Mouse (Mus musculus) spleen, postnatal 4 days (tissue): ENCODE data around the gene Mrps18a.

ENCODE experiments used
- DNase-seq, 2 experiments: peaks; one replicate each; pipeline ENCODE4 v3.0.0; 2022; ENCODE audit warnings: low spot score in 2 of 2

The Mrps18a gene

DNA sequence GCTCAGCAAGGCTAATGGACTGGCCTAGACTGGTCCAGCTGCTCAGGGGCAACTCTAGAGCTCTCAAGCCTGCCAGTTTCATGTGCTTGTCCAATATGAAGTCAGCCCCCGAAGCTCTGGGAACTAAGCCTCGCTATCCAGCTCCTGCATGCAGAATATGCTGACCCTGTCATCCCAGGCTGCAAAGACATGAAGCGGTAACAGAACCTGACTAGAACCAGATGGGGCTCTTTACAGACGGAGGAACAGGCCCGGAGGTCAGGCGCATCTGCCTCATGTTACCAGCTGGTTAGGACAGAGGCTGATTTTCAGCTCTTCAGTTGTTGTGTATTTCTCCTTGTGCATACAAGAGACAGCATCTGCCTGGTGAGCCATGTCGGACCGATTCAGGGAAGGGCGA, 8.9 kb upstream of the Mrps18a start:
- no peak for DNase-seq

DNA sequence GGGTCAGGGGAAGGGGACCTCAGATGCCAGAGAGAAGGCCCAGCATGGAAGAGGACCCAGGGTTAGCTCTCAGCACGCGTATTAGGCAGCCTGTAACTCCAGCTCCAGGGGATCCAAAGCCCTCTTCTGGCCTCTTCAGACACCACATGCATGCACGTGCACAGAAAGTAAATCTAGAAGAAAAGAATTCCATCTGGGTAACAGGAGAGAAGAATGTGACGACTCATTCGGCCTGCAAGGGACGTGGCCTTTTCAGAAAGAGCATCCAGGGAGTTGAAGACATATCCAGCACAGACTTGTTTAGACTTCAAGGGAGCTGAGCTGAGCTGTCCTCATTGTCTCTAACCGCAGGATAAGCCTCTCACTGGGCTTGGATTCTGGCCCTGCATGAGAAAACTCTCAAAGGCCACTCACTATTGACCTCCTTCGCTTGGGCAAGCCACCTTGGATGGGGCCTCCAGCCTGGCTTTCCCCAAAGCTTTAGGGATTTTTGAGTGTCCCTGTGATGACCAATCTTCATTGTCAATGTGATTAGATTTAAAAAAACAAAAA, 8.1 kb upstream of the Mrps18a start:
- DNase-seq = no peak

DNA sequence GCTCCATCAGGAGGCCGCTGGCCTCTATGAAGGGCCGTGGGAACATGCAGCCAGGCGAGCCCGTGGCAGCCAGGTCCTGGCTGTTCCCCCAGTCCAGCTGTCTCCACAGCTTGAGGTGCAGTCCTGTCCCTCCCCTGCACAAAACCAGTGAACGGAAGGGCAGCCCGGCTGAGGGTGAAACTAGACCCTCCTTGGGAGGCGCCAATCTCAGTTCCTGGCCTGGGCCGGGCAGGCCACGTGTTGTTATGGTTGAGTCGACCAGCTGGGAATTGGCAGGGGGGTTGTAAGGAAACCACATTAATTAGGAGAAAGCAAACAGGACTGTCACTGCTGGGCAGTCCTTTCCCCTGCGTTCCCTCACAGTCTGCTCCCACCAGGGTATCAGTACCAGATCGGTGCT, 6.3 kb upstream of the Mrps18a start:
- DNase-seq = no peak

DNA sequence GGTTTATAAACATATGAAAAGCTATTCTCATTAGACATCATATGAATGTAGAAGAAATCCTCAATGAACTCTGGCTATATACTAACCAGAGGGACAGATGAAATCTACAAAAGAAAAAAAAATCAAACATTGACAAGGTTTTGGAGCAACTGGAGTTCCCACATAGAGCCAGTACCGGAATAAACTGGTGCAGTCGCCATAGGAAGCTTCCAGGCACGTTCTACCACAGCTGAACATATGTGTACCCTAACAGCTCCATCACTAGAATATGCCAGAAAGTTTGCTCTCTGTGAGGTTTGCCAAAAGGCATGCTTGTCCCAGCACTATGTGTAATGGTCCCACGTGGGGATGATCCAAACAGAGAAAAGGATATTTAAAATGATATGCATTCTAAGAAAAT, 2.5 kb upstream of the Mrps18a start:
- no peak for DNase-seq

GRCm38 (mm10) chr17:46115489-46115888, 4.7 kb downstream of the Mrps18a start:
- DNase-seq = no peak

- DNase-seq = no peak
Measured at GRCm38 (mm10) chr17:46116138-46116537, 5.4 kb downstream of the Mrps18a start.

GRCm38 (mm10) chr17:46116881-46117280, 6.1 kb downstream of the Mrps18a start:
- no peak for DNase-seq

DNA sequence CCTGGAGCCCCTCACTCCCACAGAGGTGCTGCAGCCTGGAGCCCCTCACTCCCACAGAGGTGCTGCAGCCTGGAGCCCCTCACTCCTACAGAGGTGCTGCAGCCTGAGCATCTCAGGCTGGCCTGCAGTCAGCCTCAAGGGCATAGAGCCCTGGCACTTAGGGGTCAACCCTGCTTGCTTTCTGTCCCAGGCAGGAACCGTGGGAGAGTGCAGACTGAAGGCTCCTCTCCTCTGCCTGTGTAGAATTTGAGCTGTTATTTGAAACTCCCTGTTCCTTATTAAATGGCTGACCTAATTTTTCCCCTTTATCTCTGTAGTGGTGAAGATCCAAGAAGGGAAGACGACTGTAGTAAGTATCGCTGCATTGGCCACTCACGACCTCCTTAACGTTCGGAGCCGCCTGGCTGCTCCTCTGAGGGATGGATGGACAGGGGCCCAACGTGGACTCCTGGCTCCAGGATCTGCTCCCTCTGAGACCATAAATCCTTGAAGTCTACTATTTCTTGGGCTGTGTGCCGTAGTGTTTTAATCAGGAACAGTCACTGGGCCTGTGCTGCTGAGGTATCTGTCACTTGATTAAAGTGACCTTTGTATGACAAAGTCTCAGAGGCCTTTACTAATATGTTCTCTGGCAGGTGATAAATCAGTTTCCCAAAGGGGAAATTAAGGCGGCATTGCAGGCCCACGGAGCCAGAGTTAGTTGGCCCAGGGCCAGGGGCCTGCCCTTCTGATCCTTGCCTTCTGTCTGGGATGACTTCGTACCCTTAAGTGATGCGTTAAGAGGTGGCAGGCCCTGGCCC, 7.0 kb downstream of the Mrps18a start:
- no peak for DNase-seq

- DNase-seq = no peak
Measured at GRCm38 (mm10) chr17:46118423-46118850, 7.7 kb downstream of the Mrps18a start.

GRCm38 (mm10) chr17:46119641-46120040, 8.9 kb downstream of the Mrps18a start:
- DNase-seq = no peak

DNA sequence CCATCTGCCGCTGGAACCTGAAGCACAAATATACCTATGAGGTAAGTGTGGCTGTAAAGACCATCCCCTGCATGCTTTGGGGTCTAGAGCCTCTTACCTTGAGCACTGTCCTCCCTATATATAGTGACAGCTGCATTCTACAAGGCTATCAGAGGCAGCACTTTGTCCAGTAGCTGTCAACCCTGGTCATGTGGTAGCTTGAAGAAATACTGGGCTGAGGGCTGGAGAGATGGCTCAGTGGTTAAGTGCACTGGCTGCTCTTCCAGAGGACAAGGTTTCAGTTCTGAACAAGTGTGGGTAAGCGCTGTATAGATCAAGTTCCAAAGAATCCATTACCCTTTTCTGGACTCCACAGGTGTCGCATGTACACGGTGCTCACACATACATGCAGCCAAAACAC, 12.0 kb downstream of the Mrps18a start:
- DNase-seq = no peak

- no peak for DNase-seq
Measured at GRCm38 (mm10) chr17:46123285-46123684, 12.5 kb downstream of the Mrps18a start.

GRCm38 (mm10) chr17:46123953-46124700, 13.3 kb downstream of the Mrps18a start:
- no peak for DNase-seq

DNA sequence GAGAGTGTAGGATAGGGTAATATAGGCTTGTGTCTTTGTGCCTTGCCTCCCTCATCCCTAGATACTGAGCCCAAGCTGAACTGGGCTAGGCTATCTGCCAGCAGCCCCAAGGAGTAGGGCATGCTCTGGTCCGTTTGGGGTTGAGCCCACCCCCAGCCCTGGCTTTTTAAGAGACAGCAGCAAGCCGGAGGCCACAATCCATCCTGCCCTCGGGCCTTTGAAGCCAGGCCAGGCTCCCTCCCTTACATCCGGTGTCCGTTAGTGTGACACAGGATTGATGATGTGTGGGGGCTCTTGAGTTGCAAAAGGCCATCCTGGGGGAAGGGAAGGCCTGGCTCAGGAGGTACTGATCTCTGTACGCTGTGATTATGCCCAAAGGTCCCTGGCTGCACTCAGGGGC, 15.8 kb downstream of the Mrps18a start:
- no peak for DNase-seq

DNA sequence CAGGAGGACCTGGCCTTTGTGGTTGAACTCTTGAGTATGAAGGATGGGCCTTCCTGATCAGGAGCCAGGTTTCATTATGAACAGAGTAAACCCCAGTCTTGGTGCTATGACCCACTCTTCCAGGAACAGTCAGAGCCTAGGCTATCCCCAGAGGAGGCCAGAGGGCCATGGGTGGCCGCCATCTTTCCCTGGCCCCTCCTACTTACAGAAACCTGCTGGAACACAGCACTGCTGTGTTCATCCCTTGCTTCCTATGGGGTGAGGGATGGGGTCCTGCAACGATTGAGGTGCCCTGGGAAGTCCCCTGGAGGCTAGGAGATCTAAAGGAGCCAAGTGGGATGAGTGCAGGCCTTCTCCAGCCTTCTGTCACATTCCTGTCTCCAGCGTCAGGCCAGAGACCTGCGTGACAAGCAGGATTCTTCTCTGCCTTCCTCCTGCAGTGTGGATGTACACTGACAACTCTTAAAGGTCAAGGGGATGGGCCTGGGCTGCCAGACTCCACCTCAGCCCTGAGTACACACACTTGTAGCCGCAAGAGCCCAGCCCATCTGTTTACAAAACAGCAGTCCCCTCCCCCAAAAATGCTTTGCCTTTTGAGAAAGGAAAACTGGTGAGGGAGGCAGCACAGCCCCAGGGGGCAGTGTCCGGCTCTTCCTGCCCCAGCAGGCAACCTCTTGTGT, 17.2 kb downstream of the Mrps18a start:
- no peak for DNase-seq

- DNase-seq = no peak
Measured at GRCm38 (mm10) chr17:46129741-46130498, 19.1 kb downstream of the Mrps18a start.

DNA sequence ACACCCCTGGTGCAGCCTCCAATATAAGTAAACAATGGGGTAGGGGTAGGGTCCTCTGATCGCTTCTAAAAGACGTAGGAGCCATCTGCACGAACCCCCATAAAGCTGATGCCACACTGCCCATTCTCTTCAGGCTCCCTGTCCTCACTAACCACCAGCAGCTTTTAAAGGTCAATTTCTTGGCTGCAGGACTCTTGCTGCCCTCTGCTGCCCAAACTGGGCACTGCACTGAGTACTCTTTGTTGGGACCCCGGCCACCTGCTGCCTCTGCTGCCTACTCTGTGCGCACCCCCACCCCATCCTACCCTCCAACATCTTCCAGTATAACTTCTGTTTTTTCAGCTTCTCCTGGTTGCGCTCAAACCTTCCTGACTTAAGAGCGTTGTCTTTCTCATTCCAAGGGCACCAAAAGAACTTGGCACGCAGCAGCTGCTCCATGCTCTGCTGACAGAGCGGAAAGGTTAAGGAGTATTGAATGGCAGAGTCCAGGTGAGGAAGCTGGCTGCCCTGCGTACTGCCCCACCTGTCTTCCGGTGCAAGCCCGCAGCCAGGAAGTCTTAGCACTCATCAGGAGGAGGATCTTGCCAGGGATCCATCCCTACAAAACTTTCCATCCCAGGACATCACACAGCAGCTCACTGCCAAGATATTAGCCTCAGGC, 21.4 kb downstream of the Mrps18a start:
- DNase-seq = peak; percentile 70 to 89

- DNase-seq = no peak
Measured at GRCm38 (mm10) chr17:46132862-46133261, 22.1 kb downstream of the Mrps18a start.

DNA sequence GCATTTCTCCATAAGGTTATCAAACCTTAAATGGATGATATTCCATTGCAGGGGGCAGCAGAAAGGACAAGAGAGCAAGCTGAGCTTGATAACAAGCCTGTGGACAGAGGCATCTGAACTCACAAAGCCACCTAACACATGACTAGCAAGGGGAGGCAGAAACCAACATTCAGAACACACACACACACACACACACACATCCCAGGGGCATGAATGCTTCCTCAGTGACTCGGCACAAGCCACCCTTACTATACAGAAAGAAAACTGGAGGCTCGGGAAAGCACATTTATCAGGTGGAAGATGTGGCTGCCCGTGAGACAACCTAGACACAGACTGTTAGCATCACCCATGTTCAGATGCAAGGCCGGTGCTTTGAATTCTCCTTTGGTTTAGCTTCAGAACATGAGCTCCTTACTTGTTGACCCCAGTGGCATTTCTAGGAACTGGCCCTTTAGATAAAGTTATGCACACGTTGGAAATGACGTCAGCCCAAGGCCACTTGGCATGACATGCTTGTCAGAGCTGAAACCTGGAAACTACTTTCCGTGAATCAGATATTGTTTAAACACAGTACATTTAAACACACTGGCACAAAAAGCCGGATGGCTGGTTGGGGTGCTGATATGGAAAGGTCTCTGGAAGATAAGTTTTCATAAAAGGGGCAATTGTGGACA, 27.9 kb downstream of the Mrps18a start:
- DNase-seq = no peak

GRCm38 (mm10) chr17:46139872-46140271, 29.1 kb downstream of the Mrps18a start:
- no peak for DNase-seq
